Mouse (Mus musculus) mature B cell (primary cell): ENCODE results near the gene Prkce.

Experiments used
- in situ Hi-C: fragments of 300-500 bp; cut with MboI; formaldehyde crosslinking; loops from 2 replicates; pipeline ENCODE4 v1.14.3; 2019

Prkce gene

DNA sequence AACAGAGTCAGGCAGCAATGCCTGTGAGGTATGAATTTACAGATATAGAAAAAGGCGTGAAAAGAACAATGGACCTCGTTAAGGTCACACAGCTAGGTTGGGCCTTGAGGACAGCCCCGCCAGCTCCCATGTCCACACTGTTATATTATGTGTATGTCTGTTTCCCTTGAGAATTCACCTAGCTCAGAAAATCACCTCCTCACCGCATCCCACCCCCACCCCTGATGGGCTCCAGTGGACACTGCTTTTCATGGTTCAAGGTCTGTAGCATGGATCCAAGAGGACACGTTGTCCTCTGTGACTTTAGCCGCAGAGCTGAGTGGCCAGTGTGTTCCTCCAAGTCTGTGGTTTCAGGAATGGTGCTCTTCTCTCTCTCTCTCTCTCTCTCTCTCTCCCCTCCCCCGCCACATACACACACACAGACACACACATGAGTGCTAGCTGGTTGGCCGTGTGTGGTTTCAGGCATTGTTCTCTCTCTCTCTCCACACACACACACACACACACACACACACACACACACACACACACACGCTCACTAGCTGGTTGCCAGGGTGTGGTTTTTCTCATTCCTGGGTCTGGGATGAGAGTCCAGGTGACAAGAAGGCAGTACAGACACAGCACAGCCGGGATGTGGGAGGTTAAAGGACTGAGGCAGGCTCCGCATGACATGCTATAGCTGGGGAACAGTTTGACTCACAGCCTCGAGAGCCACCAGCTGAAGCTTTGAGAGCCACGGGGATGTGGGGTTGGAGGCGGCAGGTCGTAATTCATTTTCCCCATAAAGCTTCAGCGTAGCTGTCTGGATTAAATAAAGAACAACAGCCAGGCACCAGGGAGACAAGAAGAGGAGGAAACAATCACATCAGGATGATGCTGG, 162.7 kb downstream of the Prkce start:
- in situ Hi-C loops, result no loop called here

GRCm38 (mm10) chr17:86331835-86332234, 164.2 kb downstream of the Prkce start:
- in situ Hi-C loops, result no loop called here

DNA sequence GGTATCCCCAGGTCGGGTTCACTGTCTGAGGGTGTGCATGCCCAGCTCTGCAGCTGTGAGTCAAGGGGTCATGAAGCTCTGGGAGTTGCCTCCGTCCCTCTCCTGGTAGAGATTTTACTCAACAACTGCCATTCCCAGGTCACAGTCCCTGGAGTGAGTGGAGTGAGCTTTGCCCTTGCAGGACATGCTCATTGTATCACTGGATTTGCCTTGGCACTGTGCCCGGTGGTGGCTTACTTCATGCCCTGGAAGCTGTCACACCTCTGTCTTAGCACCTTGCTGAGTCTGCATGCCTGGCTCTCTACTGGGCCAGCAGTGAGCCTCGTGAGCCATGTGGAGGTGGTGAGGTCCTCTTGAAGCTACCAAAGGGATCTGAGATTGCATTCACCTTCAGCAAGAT, 167.4 kb downstream of the Prkce start:
- in situ Hi-C loops, result no loop called here

DNA sequence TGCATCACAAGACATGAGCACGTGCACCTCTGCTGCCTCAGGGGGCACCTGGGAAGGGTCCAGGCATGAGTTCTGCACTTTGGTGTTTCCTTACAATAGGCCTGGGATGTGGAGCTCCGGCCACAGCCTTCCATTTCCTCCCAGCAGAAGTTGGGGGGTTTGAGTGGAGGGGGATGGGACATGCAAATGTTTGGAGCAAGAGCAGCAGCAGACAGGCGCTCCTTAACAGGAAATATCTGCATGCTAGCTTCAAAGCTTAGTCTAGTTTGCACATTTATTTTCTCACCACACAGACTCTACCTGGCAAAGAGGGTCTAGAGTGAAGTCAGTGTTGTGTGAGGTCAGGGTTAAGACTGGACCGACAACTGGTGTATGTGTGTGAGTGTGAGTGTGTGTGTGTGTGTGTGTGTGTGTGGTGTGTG, 169.1 kb downstream of the Prkce start:
- in situ Hi-C loops, result no loop called here

DNA sequence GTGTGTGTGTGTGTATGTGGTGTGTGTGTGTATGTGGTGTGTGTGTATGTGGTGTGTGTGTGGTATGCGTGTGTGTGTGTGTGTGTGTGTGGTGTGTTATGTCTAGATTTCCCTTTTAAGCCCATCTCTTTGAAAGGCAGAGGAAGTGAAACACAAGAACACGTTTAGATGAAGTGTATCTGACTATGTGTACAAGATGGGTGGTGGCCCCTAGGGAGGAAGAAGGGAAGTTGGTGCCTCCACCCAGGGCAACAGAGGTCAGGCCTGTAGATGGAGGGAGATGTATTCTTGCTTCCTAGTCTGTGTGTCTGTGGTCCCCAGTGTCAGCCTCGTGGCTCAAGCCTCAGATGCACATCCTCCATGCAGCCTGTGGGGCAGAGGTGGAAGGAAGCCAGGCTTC, 169.5 kb downstream of the Prkce start:
- in situ Hi-C loops, result no loop called here

DNA sequence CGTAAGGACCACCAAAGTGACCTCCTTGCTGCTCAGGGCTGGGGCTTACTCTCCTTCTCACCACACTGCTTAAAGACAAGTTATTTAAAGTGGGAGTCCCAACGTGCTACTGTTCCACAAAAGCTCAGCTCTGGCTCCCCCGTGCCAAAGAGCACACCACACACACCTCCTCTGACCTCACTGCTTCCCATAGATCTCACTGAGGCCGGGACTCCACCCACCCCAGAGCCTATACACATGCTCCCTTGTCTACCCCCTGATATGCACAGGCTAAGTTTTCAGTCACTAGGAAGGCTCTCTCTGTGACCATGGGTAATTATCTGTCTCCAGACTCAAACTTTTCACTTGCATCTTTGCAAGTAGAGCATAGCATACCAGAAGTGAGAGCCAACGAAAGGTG, 170.7 kb downstream of the Prkce start:
- in situ Hi-C loops, result no loop called here

- in situ Hi-C loops, result no loop called here
Measured at GRCm38 (mm10) chr17:86344032-86344431, 176.4 kb downstream of the Prkce start.

DNA sequence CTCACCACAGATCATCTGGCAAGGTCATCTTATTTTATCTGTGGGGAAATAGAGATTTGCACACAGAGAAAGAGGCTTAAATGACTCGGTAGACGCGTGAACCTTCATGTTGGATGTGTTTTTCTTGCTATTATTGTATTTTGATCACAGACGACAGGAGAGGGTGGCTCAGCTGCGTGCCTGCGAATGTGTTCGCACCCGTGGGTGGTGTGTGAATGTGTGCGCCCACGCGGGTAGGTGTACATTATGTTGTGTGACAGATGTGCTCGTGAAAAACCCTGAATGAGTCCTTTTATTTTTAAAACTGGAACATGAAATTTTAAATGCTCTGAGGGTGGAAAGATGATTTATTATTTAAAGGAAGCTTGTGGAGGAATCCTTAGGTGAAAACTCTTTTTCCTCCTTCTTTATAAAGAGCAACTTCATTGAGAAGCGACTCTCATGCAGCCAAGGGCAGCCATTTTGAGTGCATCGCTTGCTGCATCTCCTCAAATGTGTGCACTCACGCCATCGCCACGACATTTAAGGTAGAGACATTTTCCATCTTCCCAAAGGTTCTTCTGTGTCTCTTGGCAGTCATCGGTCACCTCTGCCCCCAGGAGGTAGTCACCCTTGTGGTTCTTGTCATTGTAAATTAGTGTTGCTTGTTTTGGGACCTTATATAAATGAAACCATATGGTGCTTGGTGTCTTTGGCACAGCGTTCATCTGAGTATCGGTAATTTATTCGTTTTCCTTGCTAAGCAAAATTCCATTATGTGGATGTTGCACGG, 177.8 kb downstream of the Prkce start:
- in situ Hi-C loops, result no loop called here

DNA sequence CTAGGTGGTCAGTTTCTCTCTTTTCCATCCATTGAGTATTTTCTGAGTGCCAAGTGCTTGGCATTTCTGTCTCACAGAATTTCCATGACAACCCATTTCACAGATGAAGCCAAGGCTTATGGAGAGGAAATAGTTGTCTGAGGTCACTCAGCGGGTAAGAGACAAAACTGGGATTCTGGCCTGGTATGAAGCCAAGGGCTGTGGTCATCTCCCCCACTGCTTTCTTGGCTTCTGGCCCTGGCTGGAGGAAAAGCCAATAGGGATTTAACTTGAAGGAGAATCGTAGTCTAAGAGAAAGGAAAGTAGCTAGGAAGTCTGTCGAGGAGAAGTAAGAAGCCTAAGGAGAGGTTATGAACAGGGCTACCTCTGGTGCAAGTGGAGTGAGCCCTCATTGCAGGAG, 182.7 kb downstream of the Prkce start:
- in situ Hi-C loops, result no loop called here

DNA sequence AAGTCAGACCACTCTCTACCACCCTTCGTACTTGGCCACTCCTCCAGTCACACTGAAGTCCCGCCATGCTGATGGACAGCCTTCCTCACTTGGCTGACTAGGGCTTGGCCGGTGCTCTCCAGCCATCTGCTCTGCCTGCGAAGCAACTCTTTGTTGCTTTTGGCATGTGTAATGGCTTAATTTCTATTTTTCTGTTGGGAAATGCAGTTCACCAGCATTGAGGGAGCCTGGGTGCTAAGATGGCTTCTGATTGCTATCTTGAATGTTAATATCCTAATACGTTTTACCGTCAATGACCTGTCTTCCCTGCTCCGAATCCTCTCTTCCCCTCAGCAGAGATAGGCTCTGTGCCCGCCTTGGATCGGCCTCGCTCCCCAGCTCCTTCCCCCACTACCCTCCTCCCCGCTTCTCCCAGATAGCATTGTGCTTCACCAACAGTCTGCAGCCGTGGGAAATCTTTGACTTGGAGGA, 183.2 kb downstream of the Prkce start:
- in situ Hi-C loops, result no loop called here

DNA sequence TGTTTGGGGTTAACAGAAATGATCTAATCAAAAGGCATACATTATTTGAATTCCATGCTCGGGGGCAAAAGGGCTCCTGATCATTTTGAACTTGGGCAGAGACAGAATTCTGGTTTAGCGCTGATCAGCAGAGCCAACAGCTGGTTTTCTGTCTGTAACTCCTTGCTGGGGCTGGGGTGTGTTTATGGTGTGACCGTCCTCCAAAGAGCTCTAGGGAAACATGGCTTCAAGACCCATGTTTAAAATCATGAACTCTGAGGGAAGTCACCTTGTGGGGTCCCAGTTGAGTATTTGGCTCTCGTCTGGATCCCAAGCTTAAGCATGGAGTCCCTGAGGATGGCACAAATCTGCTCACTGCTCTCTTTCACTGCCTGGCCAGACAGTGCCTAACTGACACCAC, 183.7 kb downstream of the Prkce start:
- in situ Hi-C loops, result no loop called here

DNA sequence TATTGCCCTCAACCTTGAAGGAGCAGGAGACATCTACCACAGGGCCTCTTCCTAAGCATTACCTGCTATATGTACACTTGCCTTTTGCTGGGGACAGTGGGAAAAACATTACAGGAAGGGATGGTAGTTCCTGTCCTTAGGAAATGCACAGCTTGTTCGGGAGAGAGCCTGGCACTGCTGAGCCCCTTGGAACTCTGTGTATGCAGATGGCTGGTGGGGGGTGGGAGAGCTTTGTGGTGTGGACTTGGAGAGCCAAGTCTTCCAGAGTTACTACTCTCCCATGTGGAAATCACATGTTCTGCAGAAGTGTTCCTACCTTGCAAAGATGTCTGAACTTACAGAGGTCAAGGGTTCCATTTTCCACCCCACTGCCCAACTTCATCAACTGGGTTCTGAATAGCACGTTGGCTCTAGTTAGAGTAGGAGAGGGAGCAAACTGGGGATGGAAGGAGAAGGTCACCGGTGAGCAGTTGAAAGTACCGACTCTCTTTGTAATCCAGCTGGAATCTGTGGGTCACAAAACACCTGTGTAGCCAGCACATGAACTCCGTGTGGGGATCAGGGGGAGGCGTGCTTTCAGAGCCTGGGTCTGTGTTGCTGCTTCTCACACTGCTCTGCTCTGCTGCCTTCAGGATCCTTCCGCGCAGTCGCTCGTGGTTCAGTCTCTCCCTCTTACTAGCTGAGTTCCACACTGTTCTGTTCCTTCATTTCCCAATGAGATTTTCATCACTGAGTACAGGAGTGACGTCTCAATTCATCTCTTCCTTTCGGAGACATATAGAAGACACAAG, 184.9 kb downstream of the Prkce start:
- in situ Hi-C loops, result no loop called here

DNA sequence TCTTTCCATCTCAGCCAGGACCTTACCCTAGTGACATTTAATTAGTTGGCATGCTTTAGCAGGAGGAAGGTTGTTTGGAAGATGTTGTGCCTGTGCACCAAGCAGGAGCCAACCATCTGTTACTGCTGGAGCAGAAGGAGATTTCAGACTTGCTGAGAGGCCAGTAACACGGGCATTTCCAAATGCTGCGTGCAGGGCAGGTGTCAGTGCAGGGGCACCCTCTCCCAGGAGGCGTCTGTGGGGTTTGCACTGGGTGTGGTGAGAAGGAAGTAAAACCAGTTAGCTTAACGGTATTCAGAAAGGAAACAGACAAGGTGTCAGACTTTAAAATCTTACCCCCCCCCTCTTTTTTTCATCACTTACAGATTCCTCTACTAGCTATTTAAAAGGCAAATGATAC, 186.1 kb downstream of the Prkce start:
- in situ Hi-C loops, result no loop called here

GRCm38 (mm10) chr17:86354101-86354500, 186.5 kb downstream of the Prkce start:
- in situ Hi-C loops, result no loop called here

- in situ Hi-C loops, result no loop called here
Measured at GRCm38 (mm10) chr17:86354896-86355295, 187.3 kb downstream of the Prkce start.

DNA sequence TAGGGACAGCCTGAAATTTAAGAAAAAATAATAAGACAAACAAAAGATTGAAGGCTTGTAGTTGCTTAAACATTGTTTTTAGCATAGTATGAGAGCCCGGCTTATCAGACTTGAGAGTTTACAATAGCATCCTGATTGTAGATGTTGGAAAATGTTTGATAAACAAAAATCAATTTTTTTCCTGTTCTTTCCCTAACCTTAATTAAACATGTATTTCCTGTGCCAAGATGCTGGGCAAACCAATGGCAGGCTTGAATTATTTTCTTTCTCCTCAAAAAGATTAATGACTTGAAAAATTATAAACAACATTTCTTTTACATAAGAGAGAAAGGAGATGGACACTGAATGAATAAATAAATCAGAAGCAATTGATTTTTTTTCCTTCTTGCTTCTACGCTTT, 187.7 kb downstream of the Prkce start:
- in situ Hi-C loops, result no loop called here

DNA sequence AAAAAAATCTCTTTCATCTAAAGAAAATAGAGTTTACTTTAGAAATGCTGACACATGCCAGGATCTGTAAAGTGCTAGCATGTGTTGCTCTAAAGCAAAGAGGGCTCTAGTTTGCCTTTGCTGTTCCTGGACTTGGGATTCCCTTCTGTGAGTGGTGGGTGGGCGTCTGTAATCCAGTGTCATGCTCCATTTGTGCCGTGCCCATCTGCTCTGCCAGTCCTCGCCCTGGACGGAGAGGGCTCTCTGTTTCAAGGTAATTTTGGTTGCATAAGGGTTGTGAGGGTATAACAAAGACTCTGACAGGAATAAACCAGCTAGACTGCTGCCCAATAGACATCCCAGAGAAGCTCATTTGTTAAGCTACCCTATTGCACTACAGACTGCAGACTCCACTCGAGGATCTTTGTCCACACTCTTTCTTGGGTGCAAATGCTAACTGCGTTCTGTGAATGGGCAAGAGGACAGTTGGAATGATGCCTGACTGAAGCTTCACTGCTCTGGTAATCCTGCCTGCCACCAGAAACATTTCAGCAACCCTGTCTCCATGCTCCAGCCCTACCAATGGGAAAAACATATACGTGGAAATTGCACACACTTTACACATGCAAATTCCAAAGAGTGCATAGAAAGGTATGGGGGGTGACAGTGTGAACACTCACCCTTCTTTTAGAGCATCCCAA, 188.3 kb downstream of the Prkce start:
- in situ Hi-C loops, result no loop called here

- in situ Hi-C loops, result no loop called here
Measured at GRCm38 (mm10) chr17:86358388-86358787, 190.8 kb downstream of the Prkce start.

DNA sequence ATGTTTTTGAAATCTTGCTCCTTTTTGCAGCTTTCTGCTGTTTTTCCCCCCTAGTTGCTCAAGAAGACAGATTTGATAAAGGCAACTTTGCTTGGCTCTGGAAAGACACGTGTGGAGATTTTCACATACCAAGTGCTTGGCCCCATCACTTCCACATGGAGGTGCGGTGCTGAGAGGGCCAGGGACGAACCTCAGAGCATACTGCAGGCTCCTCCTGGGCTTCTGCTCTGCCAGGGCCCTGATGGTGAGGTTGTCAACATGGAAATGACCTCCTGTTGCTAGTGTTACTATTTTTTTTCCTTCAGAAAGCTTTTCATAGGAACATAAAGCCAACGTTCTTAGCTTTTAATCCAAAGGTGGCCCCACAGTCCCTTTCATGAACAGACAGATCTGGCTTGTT, 191.3 kb downstream of the Prkce start:
- in situ Hi-C loops, result no loop called here

GRCm38 (mm10) chr17:86360849-86361248, 193.3 kb downstream of the Prkce start:
- in situ Hi-C loops, result no loop called here

DNA sequence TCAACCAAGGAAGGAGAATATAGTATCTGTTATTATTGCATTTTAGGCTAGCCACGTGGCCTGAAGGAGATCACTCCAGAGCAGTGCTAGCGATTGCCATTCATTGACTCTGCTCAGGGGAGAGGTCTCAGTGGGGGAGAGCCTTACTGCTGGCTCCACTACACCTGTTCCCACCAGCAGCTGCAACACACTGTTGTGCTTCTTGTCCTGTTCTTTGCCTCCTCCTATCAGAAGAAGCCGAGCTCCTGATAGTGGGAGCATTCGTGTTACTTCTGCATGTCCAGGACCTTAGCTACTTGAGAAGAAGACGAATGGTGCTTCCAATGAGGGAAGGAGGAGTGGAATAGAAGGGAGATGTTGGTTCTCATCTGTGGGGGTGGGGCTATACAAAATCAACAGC, 195.8 kb downstream of the Prkce start:
- in situ Hi-C loops, result no loop called here
